Mouse (Mus musculus) intestine, embryonic 16.5 days (tissue): ENCODE measurements around the gene Krtap6-5. TPM values are rescaled to one million over a fixed set of nuclear protein-coding genes. Genes with fewer than 3 reads are reported as not detected.

Experiments used
- polyA plus RNA-seq: library from polyadenylated mRNA; unstranded; fragments of >200 nt; fragmentation: Nextera tagmentation; extraction: Ambion mirVana; gene quantifications from 2 replicates; pipeline ENCODE4 v1.2.1, GENCODE M21; 2015

The Krtap6-5 gene
- polyA plus RNA-seq, 1 experiment from 2014 or later, result not detected

Other genes starting within 250 kb of the Krtap6-5 start
- not detected in 2 replicates for gene Gm20741, start 235.7 kb downstream of the Krtap6-5 start, polyA plus RNA-seq
- not detected in 2 replicates for gene Krtap15, start 227.7 kb downstream of the Krtap6-5 start, polyA plus RNA-seq
- not detected in 2 replicates for gene Krtap14, start 221.7 kb downstream of the Krtap6-5 start, polyA plus RNA-seq
- gene Krtap19-1, start 178.5 kb downstream of the Krtap6-5 start, polyA plus RNA-seq, result not detected in 2 replicates
- not detected in 2 replicates for gene Krtap19-2, start 173.6 kb downstream of the Krtap6-5 start, polyA plus RNA-seq
- gene Krtap19-3, start 169.8 kb downstream of the Krtap6-5 start, polyA plus RNA-seq, result not detected in 2 replicates
- not detected in 2 replicates for gene Krtap19-4, start 162.8 kb downstream of the Krtap6-5 start, polyA plus RNA-seq
- gene Krtap19-5, start 151.4 kb downstream of the Krtap6-5 start, polyA plus RNA-seq, result not detected in 2 replicates
- gene Krtap19-9b, start 115.6 kb downstream of the Krtap6-5 start, polyA plus RNA-seq, result not detected in 2 replicates
- not detected in 2 replicates for gene Krtap16-3, start 85.0 kb downstream of the Krtap6-5 start, polyA plus RNA-seq
- gene Krtap22-2, start 37.1 kb downstream of the Krtap6-5 start, polyA plus RNA-seq, result not detected in 2 replicates
- not detected in 2 replicates for gene Gm10229, start 32.6 kb downstream of the Krtap6-5 start, polyA plus RNA-seq
- not detected in 2 replicates for gene Krtap6-1, start 16.2 kb downstream of the Krtap6-5 start, polyA plus RNA-seq
- gene Gm10228, start 6.4 kb downstream of the Krtap6-5 start, polyA plus RNA-seq, result not detected in 2 replicates
- gene 1110025L11Rik, start 16.1 kb upstream of the Krtap6-5 start, polyA plus RNA-seq, result not detected in 2 replicates
- not detected in 2 replicates for gene Krtap6-3, start 36.1 kb upstream of the Krtap6-5 start, polyA plus RNA-seq
- gene Gm6358, start 93.0 kb upstream of the Krtap6-5 start, polyA plus RNA-seq, result not detected in 2 replicates
- not detected in 2 replicates for gene Gm10061, start 103.2 kb upstream of the Krtap6-5 start, polyA plus RNA-seq
- gene Gm9789, start 110.1 kb upstream of the Krtap6-5 start, polyA plus RNA-seq, result not detected in 2 replicates
- not detected in 2 replicates for gene Gm7735, start 121.6 kb upstream of the Krtap6-5 start, polyA plus RNA-seq
- gene 1110057P08Rik, start 126.9 kb upstream of the Krtap6-5 start, polyA plus RNA-seq, result not detected in 2 replicates
- not detected in 2 replicates for gene Krtap20-2, start 158.0 kb upstream of the Krtap6-5 start, polyA plus RNA-seq